Mouse (Mus musculus) C2C12 (cell line): ENCODE measurements around the gene Slc47a2.

ENCODE experiments used
- CTCF ChIP-seq: IDR thresholded peaks from one replicate; pipeline ENCODE4 v1.5.1; 2011; ENCODE audit not compliant: control insufficient read depth, insufficient read depth, insufficient read length
- MYOD1 ChIP-seq: IDR thresholded peaks from one replicate; pipeline ENCODE4 v1.6.1; 2011; ENCODE audit warnings: low read depth; ENCODE audit not compliant: control insufficient read depth, insufficient read length

- TF ChIP-seq CTCF (no peak), MYOD1 (no peak)
Observed at GRCm38 (mm10) chr11:61337586-61337985, 5.1 kb downstream of the Slc47a2 start.
